Mouse (Mus musculus): ENCODE data around the gene Rftn1. TPM values are rescaled to one million over a fixed set of nuclear protein-coding genes. Genes with fewer than 3 reads are reported as not detected.

Gene Rftn1
- polyA plus RNA-seq, 1 experiment, result 18.6 TPM

DNA sequence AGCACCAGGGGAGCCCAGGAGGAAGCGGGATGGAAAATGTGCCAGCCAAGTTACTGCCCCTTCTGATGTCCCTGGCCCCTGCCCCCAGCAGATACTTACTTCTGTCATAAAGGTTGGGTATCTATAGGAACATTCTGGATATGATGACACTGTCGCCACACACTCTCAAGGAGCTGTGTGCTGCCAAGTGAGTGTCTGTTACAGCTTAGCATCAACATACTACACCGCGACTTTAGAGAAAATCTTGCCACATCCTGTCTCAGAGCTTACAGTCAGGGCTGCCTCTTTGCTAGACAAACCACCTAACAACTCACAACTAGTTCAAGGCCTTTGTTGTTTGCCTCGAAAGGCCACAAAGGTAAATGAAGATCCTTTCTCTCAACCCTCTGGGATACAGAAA is 96.4 kb downstream of the Rftn1 start:
- Histone ChIP-seq H3K4me3 (ENCODE audit: insufficient read depth, low read depth, low read length) (no peak overlapping the region), H3K36me3 (ENCODE audit: control insufficient read depth, insufficient read depth, low read length) (no peaks in the 10 kb centered on the region), H3K27ac (ENCODE audit: insufficient read depth, low read depth, low read length) (no peak overlapping the region), H3K27me3 (replicated peaks; ENCODE audit: control insufficient read depth, insufficient read depth, low read length) (no peaks in the 10 kb centered on the region), H3K4me1 (ENCODE audit: control insufficient read depth, insufficient read depth, low read length) (no peaks in the 10 kb centered on the region)
- TF ChIP-seq CTCF (conservative IDR thresholded peaks at IDR 0.05; ENCODE audit: insufficient read depth, insufficient read length, low read depth, low read length), result no peak
- TF ChIP-seq POLR2A (IDR thresholded peaks at IDR 0.05; ENCODE audit: low read depth, low read length), result no peak
- 79% methylated on average over 5 of the region's 5 CpGs for WGBS
- no peak for DNase-seq

DNA sequence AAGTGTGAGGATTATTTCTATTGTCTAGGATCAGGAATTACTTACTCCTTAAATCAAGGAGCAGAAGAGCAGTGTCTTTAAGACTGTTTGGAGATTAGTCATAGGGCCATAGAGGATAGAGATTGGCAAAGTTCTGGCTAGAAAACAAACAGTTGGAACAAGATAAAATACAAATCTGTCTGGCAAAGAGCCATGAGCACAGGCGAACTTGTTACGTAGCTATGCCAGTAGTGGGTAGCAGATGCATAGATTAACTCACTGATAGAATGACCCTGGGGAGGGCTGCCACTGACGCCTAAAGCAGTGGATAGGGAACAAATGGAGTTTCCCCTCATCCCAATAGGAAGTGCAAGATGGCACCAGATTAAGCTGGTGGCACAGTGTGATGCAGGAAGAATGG is 97.1 kb downstream of the Rftn1 start:
- TF ChIP-seq POLR2A (IDR thresholded peaks at IDR 0.05; ENCODE audit: low read depth, low read length) (no peak), CTCF (conservative IDR thresholded peaks at IDR 0.05; ENCODE audit: insufficient read depth, insufficient read length, low read depth, low read length) (no peak)
- H3K36me3 ChIP-seq (ENCODE audit: control insufficient read depth, insufficient read depth, low read length), result no peaks in the 10 kb centered on the region
- no peak for DNase-seq
- WGBS, result 55% methylated on average over 3 of the region's 3 CpGs
- H3K27me3 ChIP-seq (replicated peaks; ENCODE audit: control insufficient read depth, insufficient read depth, low read length), result no peaks in the 10 kb centered on the region
- H3K4me1 ChIP-seq (ENCODE audit: control insufficient read depth, insufficient read depth, low read length), result no peaks in the 10 kb centered on the region
- no peak overlapping the region for H3K27ac ChIP-seq (ENCODE audit: insufficient read depth, low read depth, low read length)
- no peak overlapping the region for H3K4me3 ChIP-seq (ENCODE audit: insufficient read depth, low read depth, low read length)

DNA sequence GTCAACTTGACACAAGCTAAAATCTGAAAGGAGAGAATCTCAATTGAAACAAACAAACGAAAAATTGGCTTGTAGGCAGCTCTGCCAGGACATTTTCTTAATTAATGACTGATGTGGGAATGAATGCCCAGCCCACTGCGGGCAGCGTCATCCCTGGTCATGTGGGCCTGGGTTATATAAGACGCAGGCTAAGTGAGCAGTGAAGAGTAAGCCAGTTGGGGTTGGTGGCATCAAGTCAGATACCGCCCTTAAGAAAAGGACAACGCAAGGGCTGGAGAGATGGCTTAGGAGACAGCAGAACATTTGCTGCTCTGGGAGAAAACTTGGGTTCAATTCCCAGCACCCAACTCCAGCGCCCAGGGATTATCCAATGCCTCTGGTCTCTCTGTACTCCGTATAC is 97.6 kb downstream of the Rftn1 start:
- Histone ChIP-seq H3K4me1 (ENCODE audit: control insufficient read depth, insufficient read depth, low read length) (no peaks in the 10 kb centered on the region), H3K27me3 (replicated peaks; ENCODE audit: control insufficient read depth, insufficient read depth, low read length) (no peaks in the 10 kb centered on the region), H3K27ac (ENCODE audit: insufficient read depth, low read depth, low read length) (peak overlapping the region; percentile 60; the same call in 1 of the 2 replicates), H3K4me3 (ENCODE audit: insufficient read depth, low read depth, low read length) (no peak overlapping the region), H3K36me3 (ENCODE audit: control insufficient read depth, insufficient read depth, low read length) (no peaks in the 10 kb centered on the region)
- TF ChIP-seq CTCF (conservative IDR thresholded peaks at IDR 0.05; ENCODE audit: insufficient read depth, insufficient read length, low read depth, low read length) (no peak), POLR2A (IDR thresholded peaks at IDR 0.05; ENCODE audit: low read depth, low read length) (no peak)
- 84% methylated on average over 8 of the region's 8 CpGs for WGBS
- DNase-seq, result peak; percentile 28

DNA sequence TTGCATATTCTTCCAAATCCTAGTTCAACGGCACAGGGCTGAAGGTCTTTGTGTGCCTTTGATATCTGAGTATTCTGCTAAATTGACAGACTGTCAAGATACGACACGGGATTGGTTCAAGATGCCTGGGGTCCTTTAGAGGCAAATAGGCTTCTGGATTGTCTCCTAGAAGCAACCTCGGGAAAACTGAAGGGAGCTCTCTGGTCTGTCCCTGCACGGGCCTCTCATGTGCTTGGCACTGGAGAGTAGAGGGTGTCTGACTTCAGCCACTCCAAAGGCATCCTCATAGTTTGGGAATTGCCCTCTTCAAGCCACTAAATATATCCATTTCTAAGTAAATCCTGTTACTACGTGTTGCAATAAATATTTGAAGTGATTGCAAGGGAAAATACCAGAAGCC is 98.6 kb downstream of the Rftn1 start:
- Histone ChIP-seq H3K27ac (ENCODE audit: insufficient read depth, low read depth, low read length) (peak overlapping the region; percentile 53; the same call in 1 of the 2 replicates), H3K4me1 (ENCODE audit: control insufficient read depth, insufficient read depth, low read length) (no peaks in the 10 kb centered on the region), H3K4me3 (ENCODE audit: insufficient read depth, low read depth, low read length) (no peak overlapping the region), H3K27me3 (replicated peaks; ENCODE audit: control insufficient read depth, insufficient read depth, low read length) (no peaks in the 10 kb centered on the region), H3K36me3 (ENCODE audit: control insufficient read depth, insufficient read depth, low read length) (no peaks in the 10 kb centered on the region)
- no peak for TF ChIP-seq CTCF (conservative IDR thresholded peaks at IDR 0.05; ENCODE audit: insufficient read depth, insufficient read length, low read depth, low read length)
- TF ChIP-seq POLR2A (IDR thresholded peaks at IDR 0.05; ENCODE audit: low read depth, low read length), result no peak
- whole genome bisulfite sequencing, result 66% methylated on average over 6 of the region's 6 CpGs
- DNase-seq, result no peak

DNA sequence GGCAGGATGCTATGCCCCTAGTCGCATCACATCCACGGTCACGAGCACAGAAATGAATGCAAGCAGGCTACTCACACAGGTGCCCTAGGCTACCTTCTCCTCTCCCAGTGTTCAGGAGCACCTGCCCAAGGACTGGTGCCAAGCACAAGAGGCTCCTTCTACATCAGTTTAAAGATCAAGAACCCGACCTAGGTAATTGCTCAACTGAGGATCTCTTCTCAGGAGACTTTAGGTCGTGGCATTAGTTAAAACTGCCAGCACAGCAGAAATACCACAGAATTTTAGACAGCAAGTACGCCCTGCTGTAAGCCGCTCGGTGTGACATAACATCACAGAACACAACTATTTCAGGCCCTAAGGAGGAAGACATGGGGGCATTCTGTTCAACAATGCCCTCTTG is 100.7 kb downstream of the Rftn1 start:
- 80% methylated on average over 8 of the region's 8 CpGs for WGBS

DNA sequence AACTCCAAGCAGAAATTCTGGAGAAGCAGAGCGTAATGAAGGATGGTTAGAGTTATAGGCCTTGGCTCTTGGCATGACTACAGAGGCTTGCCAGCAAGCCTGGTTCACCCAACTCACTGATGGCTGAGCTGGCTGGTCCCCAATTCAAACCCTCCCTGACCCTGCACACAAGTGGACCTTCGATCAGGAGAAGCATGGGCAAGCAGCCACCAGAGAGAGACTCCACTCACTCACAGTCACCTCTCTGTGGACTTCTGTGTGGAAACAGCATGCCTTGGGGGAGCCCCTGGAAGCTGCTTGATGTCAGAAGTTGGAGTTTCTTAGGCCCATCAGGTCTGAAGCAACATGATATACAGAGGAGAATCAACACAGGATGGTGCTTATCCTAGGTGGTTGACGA is 102.4 kb downstream of the Rftn1 start:
- H3K4me3 ChIP-seq (ENCODE audit: insufficient read depth, low read depth, low read length), result no peak overlapping the region
- H3K4me1 ChIP-seq (ENCODE audit: control insufficient read depth, insufficient read depth, low read length), result no peaks in the 10 kb centered on the region
- 86% methylated on average over 3 of the region's 3 CpGs for WGBS
- no peaks in the 10 kb centered on the region for H3K36me3 ChIP-seq (ENCODE audit: control insufficient read depth, insufficient read depth, low read length)
- DNase-seq, result no peak
- no peak overlapping the region for H3K27ac ChIP-seq (ENCODE audit: insufficient read depth, low read depth, low read length)
- H3K27me3 ChIP-seq (replicated peaks; ENCODE audit: control insufficient read depth, insufficient read depth, low read length), result no peaks in the 10 kb centered on the region
- TF ChIP-seq POLR2A (IDR thresholded peaks at IDR 0.05; ENCODE audit: low read depth, low read length) (no peak), CTCF (conservative IDR thresholded peaks at IDR 0.05; ENCODE audit: insufficient read depth, insufficient read length, low read depth, low read length) (no peak)

More for the DNA sequence above, 100.7 kb downstream of the Rftn1 start:
- Histone ChIP-seq H3K27ac (ENCODE audit: insufficient read depth, low read depth, low read length) (no peak overlapping the region), H3K36me3 (ENCODE audit: control insufficient read depth, insufficient read depth, low read length) (no peaks in the 10 kb centered on the region), H3K4me3 (ENCODE audit: insufficient read depth, low read depth, low read length) (no peak overlapping the region), H3K27me3 (replicated peaks; ENCODE audit: control insufficient read depth, insufficient read depth, low read length) (no peaks in the 10 kb centered on the region), H3K4me1 (ENCODE audit: control insufficient read depth, insufficient read depth, low read length) (no peaks in the 10 kb centered on the region)
- no peak for TF ChIP-seq CTCF (conservative IDR thresholded peaks at IDR 0.05; ENCODE audit: insufficient read depth, insufficient read length, low read depth, low read length)
- no peak for TF ChIP-seq POLR2A (IDR thresholded peaks at IDR 0.05; ENCODE audit: low read depth, low read length)
- no peak for DNase-seq

DNA sequence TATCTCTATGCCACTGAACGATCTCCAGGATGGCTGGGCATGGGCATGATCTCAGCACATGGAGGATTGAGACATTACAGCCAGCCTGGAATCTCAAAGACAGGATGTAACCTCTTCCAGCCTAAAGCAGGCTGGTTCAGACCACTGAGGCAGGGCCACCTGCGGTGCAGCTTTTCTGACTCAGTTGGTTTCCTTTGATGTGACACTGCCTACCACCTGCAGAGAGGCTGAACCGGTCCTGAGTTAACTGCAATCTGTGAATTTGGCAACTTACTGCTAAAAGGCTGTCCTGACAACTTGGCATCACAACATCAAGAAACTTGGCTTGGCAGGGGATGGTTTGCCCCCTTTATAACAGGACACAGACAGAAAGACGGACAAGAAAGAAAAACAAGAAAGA is 103.6 kb downstream of the Rftn1 start:
- Histone ChIP-seq H3K4me3 (ENCODE audit: insufficient read depth, low read depth, low read length) (no peak overlapping the region), H3K27me3 (replicated peaks; ENCODE audit: control insufficient read depth, insufficient read depth, low read length) (no peaks in the 10 kb centered on the region), H3K27ac (ENCODE audit: insufficient read depth, low read depth, low read length) (no peak overlapping the region), H3K4me1 (ENCODE audit: control insufficient read depth, insufficient read depth, low read length) (no peaks in the 10 kb centered on the region), H3K36me3 (ENCODE audit: control insufficient read depth, insufficient read depth, low read length) (no peaks in the 10 kb centered on the region)
- no peak for TF ChIP-seq CTCF (conservative IDR thresholded peaks at IDR 0.05; ENCODE audit: insufficient read depth, insufficient read length, low read depth, low read length)
- 64% methylated on average over 4 of the region's 4 CpGs for WGBS
- DNase-seq, result no peak

DNA sequence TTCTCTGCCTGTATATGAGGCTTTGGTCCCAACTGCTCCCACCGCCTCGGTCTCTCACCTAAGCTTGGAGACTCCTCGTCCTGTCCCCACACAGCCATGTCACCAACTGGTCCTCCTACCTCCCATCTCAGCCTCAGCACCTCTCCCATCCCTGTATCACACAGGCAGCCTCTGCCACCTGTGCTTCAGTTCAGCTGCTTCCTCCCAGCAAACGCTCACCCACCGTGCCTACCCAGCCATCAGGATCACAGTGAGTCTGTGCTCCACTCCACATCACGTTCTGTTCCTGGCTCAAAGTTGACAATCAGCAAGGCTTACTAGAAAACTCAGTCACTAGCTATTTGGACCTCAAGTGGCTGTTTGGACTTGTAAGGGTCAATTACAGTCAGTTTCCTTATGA is 105.8 kb downstream of the Rftn1 start:
- TF ChIP-seq POLR2A (IDR thresholded peaks at IDR 0.05; ENCODE audit: low read depth, low read length), result no peak
- TF ChIP-seq CTCF (conservative IDR thresholded peaks at IDR 0.05; ENCODE audit: insufficient read depth, insufficient read length, low read depth, low read length), result no peak
- H3K36me3 ChIP-seq (ENCODE audit: control insufficient read depth, insufficient read depth, low read length), result no peaks in the 10 kb centered on the region
- no peak for DNase-seq
- no peak overlapping the region for H3K4me3 ChIP-seq (ENCODE audit: insufficient read depth, low read depth, low read length)
- H3K27ac ChIP-seq (ENCODE audit: insufficient read depth, low read depth, low read length), result no peak overlapping the region
- H3K27me3 ChIP-seq (replicated peaks; ENCODE audit: control insufficient read depth, insufficient read depth, low read length), result no peaks in the 10 kb centered on the region
- 94% methylated on average over 6 of the region's 6 CpGs for WGBS
- no peaks in the 10 kb centered on the region for H3K4me1 ChIP-seq (ENCODE audit: control insufficient read depth, insufficient read depth, low read length)
